Mouse (Mus musculus): Measurements from ENCODE around the gene Arhgap45.

DNA sequence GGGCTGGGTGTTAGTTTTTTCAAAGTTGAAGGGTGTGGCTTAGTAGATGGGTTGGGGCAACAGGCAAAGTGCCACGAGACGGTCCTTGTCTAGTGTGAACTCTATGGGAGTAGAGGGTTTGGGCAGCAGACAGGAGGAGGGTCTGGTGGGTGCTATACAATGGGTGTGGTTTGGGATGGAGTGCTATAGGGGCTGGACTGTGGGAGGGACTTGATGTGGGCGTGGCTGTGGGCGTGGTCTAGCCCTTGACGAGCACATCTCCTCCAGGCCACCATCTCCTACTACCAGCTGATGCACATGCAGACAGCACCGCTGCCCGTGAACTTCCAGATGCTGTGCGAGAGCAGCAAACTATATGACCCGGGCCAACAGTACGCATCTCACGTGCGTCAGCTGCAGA, 9.4 kb downstream of the Arhgap45 start:
- TF ChIP-seq GATA1 (IDR thresholded peaks at IDR 0.05; ENCODE audit: borderline replicate concordance, low read length) (no peak), FLI1 (IDR thresholded peaks at IDR 0.05; ENCODE audit: low read length) (no peak)

Measured in megakaryocyte, embryonic 14.5 days (primary cell).